Mouse (Mus musculus): ENCODE data around the gene Kirrel3. TPM values are rescaled to one million over a fixed set of nuclear protein-coding genes. Genes with fewer than 3 reads are reported as not detected.

Kirrel3 gene
- polyA plus RNA-seq, 1 experiment from 2014 or later, result 2.5 TPM

DNA sequence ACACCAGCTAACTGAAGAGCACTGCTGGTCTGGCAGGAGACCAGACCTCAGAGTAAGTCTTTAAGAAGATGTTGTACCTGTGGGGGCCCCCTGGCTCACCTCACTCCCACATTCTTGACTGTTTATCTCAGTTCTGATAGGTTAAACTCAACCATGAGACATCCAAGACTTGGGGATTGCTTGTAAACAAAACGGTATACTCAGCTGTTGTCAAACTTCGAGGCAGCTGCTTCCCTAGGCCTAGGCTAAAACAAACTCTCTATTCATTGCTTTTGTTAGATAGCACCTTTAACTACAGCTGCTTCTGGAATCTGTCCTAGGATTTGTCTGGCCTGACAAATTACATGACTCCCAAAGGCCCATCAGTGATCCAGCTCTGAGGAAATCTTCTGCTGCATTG, 99.8 kb downstream of the Kirrel3 start:
- 49% methylated on average over 2 of the region's 2 CpGs for WGBS
- no peaks in the 10 kb centered on the region for H3K27me3 ChIP-seq (ENCODE audit: control insufficient read depth, insufficient read depth, low read length)
- no peak overlapping the region for H3K27ac ChIP-seq (replicated peaks; ENCODE audit: low read depth, low read length)
- ATAC-seq (replicated peaks; ENCODE audit: insufficient number of reproducible peaks, low FRiP score, low TSS enrichment, low read depth) (no peak), DNase-seq (ENCODE audit: low spot score) (no peak)
- no peaks in the 10 kb centered on the region for H3K9me3 ChIP-seq (replicated peaks; ENCODE audit: control insufficient read depth, low read length)
- H3K4me3 ChIP-seq (ENCODE audit: low read depth, low read length), result no peak overlapping the region
- H3K4me2 ChIP-seq (ENCODE audit: low read depth, low read length), result no peak overlapping the region
- H3K4me1 ChIP-seq (ENCODE audit: control insufficient read depth, insufficient read depth, low read length), result no peaks in the 10 kb centered on the region
- H3K9ac ChIP-seq (replicated peaks; ENCODE audit: low read length), result no peak overlapping the region
- H3K36me3 ChIP-seq (replicated peaks; ENCODE audit: control insufficient read depth, insufficient read depth, low read depth, low read length), result no peaks in the 10 kb centered on the region

DNA sequence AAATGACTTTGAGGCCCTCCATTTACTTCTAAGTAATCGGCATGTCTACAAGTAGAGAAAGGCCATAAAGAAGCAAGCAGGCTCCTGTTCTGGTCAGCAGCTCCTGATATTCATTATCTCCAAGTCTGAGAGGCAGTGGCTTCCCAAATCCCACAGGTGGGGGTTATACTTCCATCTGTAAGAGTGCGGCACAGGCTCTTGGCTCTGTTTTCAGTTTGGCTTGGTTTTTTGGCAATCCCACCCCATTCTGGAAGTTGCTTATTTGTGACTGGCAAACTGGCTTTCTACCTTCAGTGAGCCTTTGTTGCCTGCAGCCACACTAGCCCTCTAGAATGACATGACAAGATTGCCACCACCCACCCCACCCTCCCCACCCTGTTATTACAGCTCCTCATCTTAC, 100.4 kb downstream of the Kirrel3 start:
- H3K4me2 ChIP-seq (ENCODE audit: low read depth, low read length), result no peak overlapping the region
- no peaks in the 10 kb centered on the region for H3K4me1 ChIP-seq (ENCODE audit: control insufficient read depth, insufficient read depth, low read length)
- no peaks in the 10 kb centered on the region for H3K36me3 ChIP-seq (replicated peaks; ENCODE audit: control insufficient read depth, insufficient read depth, low read depth, low read length)
- H3K9me3 ChIP-seq (replicated peaks; ENCODE audit: control insufficient read depth, low read length), result no peaks in the 10 kb centered on the region
- H3K9ac ChIP-seq (replicated peaks; ENCODE audit: low read length), result no peak overlapping the region
- no peak for ATAC-seq (replicated peaks; ENCODE audit: insufficient number of reproducible peaks, low FRiP score, low TSS enrichment, low read depth)
- no peak overlapping the region for H3K27ac ChIP-seq (replicated peaks; ENCODE audit: low read depth, low read length)
- H3K4me3 ChIP-seq (ENCODE audit: low read depth, low read length), result no peak overlapping the region
- no peaks in the 10 kb centered on the region for H3K27me3 ChIP-seq (ENCODE audit: control insufficient read depth, insufficient read depth, low read length)
- WGBS, result 65% methylated on average over 2 of the region's 2 CpGs
- DNase-seq (ENCODE audit: low spot score), result no peak

DNA sequence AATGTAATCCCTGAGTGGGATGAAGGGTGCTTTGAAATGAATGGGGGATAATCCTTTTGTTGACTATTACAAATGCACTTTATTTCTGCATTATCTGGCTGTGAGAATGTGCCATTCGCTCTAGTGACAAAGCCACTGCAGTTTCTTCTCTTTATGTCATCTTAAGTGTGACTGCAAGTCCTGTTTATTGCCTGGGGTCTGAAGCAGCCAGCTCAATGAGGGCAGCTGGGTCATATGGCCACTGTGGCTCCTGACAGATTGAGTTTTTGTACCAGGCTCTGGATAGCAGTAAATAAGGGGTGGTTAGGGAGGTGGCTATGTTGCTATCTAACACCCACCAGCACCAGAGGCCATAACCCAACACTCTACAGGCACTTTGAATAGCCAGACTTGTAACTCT, 104.1 kb downstream of the Kirrel3 start:
- H3K4me3 ChIP-seq (ENCODE audit: low read depth, low read length), result no peak overlapping the region
- 57% methylated on average over 1 of the region's 1 CpGs for WGBS
- no peak overlapping the region for H3K9ac ChIP-seq (replicated peaks; ENCODE audit: low read length)
- H3K36me3 ChIP-seq (replicated peaks; ENCODE audit: control insufficient read depth, insufficient read depth, low read depth, low read length), result no peaks in the 10 kb centered on the region
- no peak overlapping the region for H3K27ac ChIP-seq (replicated peaks; ENCODE audit: low read depth, low read length)
- DNase-seq (ENCODE audit: low spot score), result no peak
- ATAC-seq (replicated peaks; ENCODE audit: insufficient number of reproducible peaks, low FRiP score, low TSS enrichment, low read depth), result no peak
- H3K27me3 ChIP-seq (ENCODE audit: control insufficient read depth, insufficient read depth, low read length), result no peaks in the 10 kb centered on the region
- H3K4me1 ChIP-seq (ENCODE audit: control insufficient read depth, insufficient read depth, low read length), result no peaks in the 10 kb centered on the region
- no peak overlapping the region for H3K4me2 ChIP-seq (ENCODE audit: low read depth, low read length)
- H3K9me3 ChIP-seq (replicated peaks; ENCODE audit: control insufficient read depth, low read length), result no peaks in the 10 kb centered on the region

DNA sequence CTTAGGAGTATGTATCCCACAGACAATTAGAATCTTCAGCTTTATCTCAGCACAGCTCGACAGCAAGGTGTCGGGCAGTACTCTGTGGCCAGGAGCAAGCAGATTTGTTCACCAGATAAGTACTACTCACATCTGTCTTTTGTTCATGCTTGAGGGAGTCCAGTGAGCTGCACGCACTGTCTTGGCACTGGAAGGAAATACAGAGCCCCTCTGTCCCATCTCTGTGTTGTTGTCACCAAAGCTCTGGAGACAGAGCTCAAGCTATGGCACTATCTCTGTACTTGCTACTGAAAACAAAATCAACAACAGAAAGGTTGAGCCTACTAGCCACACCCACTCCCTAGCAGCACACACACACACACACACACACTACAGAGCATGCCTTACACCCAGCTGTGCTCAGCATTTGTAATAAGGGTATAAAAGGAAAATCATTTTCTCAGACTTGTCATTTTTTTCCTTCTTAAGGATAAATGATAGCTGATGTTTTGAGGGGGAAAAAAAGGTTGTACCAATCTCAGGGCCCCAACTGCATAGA, 106.4 kb downstream of the Kirrel3 start:
- Histone ChIP-seq H3K9me3 (replicated peaks; ENCODE audit: control insufficient read depth, low read length) (no peaks in the 10 kb centered on the region), H3K27ac (replicated peaks; ENCODE audit: low read depth, low read length) (no peak overlapping the region), H3K36me3 (replicated peaks; ENCODE audit: control insufficient read depth, insufficient read depth, low read depth, low read length) (no peaks in the 10 kb centered on the region), H3K4me2 (ENCODE audit: low read depth, low read length) (no peak overlapping the region), H3K4me3 (ENCODE audit: low read depth, low read length) (no peak overlapping the region), H3K9ac (replicated peaks; ENCODE audit: low read length) (no peak overlapping the region), H3K4me1 (ENCODE audit: control insufficient read depth, insufficient read depth, low read length) (no peaks in the 10 kb centered on the region), H3K27me3 (ENCODE audit: control insufficient read depth, insufficient read depth, low read length) (no peaks in the 10 kb centered on the region)
- DNase-seq (ENCODE audit: low spot score) (no peak), ATAC-seq (replicated peaks; ENCODE audit: insufficient number of reproducible peaks, low FRiP score, low TSS enrichment, low read depth) (no peak)
- WGBS, result 46% methylated on average over 3 of the region's 3 CpGs

DNA sequence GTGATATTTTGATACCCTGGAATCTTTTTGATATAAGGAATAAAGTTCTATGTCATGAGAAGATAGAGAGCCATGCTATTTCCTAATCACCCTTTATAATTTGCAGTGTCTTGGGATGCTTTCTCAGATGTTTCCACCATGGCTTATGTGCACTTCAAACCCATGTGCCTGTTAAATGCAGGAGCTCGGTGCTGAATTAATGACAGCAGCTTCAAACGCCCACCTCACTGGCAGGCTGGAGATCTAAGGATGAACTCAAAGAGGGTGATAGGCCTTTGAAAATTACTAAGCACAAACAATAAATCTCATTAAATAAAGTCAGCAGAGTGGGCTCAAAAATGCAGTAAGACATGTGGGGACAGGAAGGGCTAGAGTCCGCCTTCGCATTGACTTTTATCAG, 108.2 kb downstream of the Kirrel3 start:
- Histone ChIP-seq H3K4me3 (ENCODE audit: low read depth, low read length) (no peak overlapping the region), H3K4me2 (ENCODE audit: low read depth, low read length) (no peak overlapping the region), H3K9ac (replicated peaks; ENCODE audit: low read length) (no peak overlapping the region), H3K9me3 (replicated peaks; ENCODE audit: control insufficient read depth, low read length) (no peaks in the 10 kb centered on the region), H3K4me1 (ENCODE audit: control insufficient read depth, insufficient read depth, low read length) (no peaks in the 10 kb centered on the region), H3K36me3 (replicated peaks; ENCODE audit: control insufficient read depth, insufficient read depth, low read depth, low read length) (no peaks in the 10 kb centered on the region), H3K27me3 (ENCODE audit: control insufficient read depth, insufficient read depth, low read length) (no peaks in the 10 kb centered on the region), H3K27ac (replicated peaks; ENCODE audit: low read depth, low read length) (no peak overlapping the region)
- WGBS, result 87% methylated on average over 4 of the region's 4 CpGs
- ATAC-seq (replicated peaks; ENCODE audit: insufficient number of reproducible peaks, low FRiP score, low TSS enrichment, low read depth), result no peak
- DNase-seq (ENCODE audit: low spot score), result no peak

DNA sequence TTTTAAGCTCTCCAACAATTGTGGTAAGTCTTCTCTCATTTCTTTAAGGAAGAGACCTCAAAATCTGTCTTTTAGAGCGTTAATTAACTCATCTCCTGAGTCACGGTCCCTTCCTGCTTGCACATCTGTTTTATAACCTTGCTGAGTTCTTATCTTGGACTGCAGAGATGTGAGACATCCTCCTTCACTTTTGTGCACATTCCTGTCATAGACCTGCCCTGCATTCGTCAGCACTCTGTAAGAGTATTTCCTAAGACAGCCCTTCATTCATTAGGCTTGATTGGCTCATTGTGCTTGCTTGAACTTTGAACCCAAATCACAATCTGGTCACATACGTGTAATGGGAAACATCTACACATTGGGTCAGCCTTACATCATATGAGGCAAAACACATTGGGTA, 114.6 kb downstream of the Kirrel3 start:
- H3K27me3 ChIP-seq (ENCODE audit: control insufficient read depth, insufficient read depth, low read length), result no peaks in the 10 kb centered on the region
- H3K4me2 ChIP-seq (ENCODE audit: low read depth, low read length), result no peak overlapping the region
- no peak for ATAC-seq (replicated peaks; ENCODE audit: insufficient number of reproducible peaks, low FRiP score, low TSS enrichment, low read depth)
- WGBS, result 60% methylated on average over 4 of the region's 4 CpGs
- H3K36me3 ChIP-seq (replicated peaks; ENCODE audit: control insufficient read depth, insufficient read depth, low read depth, low read length), result no peaks in the 10 kb centered on the region
- no peak for DNase-seq (ENCODE audit: low spot score)
- no peak overlapping the region for H3K27ac ChIP-seq (replicated peaks; ENCODE audit: low read depth, low read length)
- H3K9ac ChIP-seq (replicated peaks; ENCODE audit: low read length), result no peak overlapping the region
- H3K4me1 ChIP-seq (ENCODE audit: control insufficient read depth, insufficient read depth, low read length), result no peaks in the 10 kb centered on the region
- no peaks in the 10 kb centered on the region for H3K9me3 ChIP-seq (replicated peaks; ENCODE audit: control insufficient read depth, low read length)
- H3K4me3 ChIP-seq (ENCODE audit: low read depth, low read length), result no peak overlapping the region

DNA sequence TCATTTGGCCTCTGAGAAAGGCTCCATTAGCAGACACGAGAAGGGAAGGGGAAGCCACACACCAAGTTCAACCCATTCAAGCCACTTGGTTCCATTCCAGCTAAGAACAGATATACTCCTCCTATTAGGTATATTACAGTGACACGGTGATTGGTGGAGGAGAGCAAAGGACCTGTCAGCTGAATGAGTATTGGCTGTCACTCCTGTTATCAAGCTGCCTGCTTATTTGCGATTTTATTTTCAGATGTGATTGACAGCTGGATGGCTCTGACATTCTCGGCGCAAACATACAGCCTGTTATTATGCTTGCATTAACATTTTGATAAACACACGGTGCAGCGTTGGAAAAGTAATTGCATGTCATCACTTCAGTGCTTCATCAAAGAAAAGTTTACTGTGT, 118.1 kb downstream of the Kirrel3 start:
- Histone ChIP-seq H3K9me3 (replicated peaks; ENCODE audit: control insufficient read depth, low read length) (no peaks in the 10 kb centered on the region), H3K4me3 (ENCODE audit: low read depth, low read length) (no peak overlapping the region), H3K4me1 (ENCODE audit: control insufficient read depth, insufficient read depth, low read length) (no peaks in the 10 kb centered on the region), H3K27me3 (ENCODE audit: control insufficient read depth, insufficient read depth, low read length) (no peaks in the 10 kb centered on the region), H3K27ac (replicated peaks; ENCODE audit: low read depth, low read length) (no peak overlapping the region), H3K36me3 (replicated peaks; ENCODE audit: control insufficient read depth, insufficient read depth, low read depth, low read length) (no peaks in the 10 kb centered on the region), H3K9ac (replicated peaks; ENCODE audit: low read length) (no peak overlapping the region), H3K4me2 (ENCODE audit: low read depth, low read length) (no peak overlapping the region)
- WGBS, result 80% methylated on average over 7 of the region's 7 CpGs
- ATAC-seq (replicated peaks; ENCODE audit: insufficient number of reproducible peaks, low FRiP score, low TSS enrichment, low read depth) (no peak), DNase-seq (ENCODE audit: low spot score) (no peak)

DNA sequence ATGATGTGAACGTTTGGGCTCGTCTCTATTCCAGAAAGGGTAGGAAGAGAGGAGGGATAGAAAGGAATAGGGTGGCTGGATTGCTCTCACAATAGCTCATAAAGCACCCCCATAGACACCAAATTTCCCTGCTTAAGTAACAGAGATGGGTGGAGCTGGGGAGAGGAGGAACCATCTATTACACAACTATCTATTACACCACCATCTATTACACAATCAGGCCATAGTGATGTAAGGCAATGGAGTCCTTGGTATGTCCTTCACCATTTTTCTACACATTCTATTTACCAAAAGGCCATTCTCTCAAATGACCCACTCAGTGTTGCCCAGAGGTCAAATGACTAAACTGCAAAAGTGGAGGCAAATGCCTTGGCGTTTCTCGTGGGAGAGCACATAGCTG, 119.2 kb downstream of the Kirrel3 start:
- no peaks in the 10 kb centered on the region for H3K4me1 ChIP-seq (ENCODE audit: control insufficient read depth, insufficient read depth, low read length)
- H3K4me2 ChIP-seq (ENCODE audit: low read depth, low read length), result no peak overlapping the region
- no peak overlapping the region for H3K27ac ChIP-seq (replicated peaks; ENCODE audit: low read depth, low read length)
- 69% methylated on average over 4 of the region's 4 CpGs for WGBS
- H3K9ac ChIP-seq (replicated peaks; ENCODE audit: low read length), result no peak overlapping the region
- H3K36me3 ChIP-seq (replicated peaks; ENCODE audit: control insufficient read depth, insufficient read depth, low read depth, low read length), result no peaks in the 10 kb centered on the region
- no peaks in the 10 kb centered on the region for H3K9me3 ChIP-seq (replicated peaks; ENCODE audit: control insufficient read depth, low read length)
- ATAC-seq (replicated peaks; ENCODE audit: insufficient number of reproducible peaks, low FRiP score, low TSS enrichment, low read depth) (no peak), DNase-seq (ENCODE audit: low spot score) (no peak)
- H3K4me3 ChIP-seq (ENCODE audit: low read depth, low read length), result no peak overlapping the region
- no peaks in the 10 kb centered on the region for H3K27me3 ChIP-seq (ENCODE audit: control insufficient read depth, insufficient read depth, low read length)
